Mouse (Mus musculus) MEL (cell line): ENCODE data around the gene Kcnd1. TPM values are rescaled to one million over a fixed set of nuclear protein-coding genes. Genes with fewer than 3 reads are reported as not detected.

Source experiments
- DNase-seq: peaks from one replicate; pipeline ENCODE4 v3.0.0; 2011; ENCODE audit warnings: low read depth, low spot score
- H3K27ac ChIP-seq: 2 replicates; pipeline ENCODE4 v1.5.1; 2012; ENCODE audit warnings: low read depth, mild to moderate bottlenecking, control low read depth, low read length, moderate library complexity; ENCODE audit not compliant: control insufficient read depth
- H3K27me3 ChIP-seq, 2 experiments: fragments of 150-350 bp in 1 of 2; sonication (generic) in 1 of 2; 2 replicates each; pipeline ENCODE4 v1.6.1; 2012; ENCODE audit warnings: low read length in 2 of 2, mild to moderate bottlenecking in 2 of 2, improper control_type of control experiment in 1 of 2, moderate library complexity in 1 of 2; ENCODE audit not compliant: insufficient read depth in 2 of 2, control insufficient read depth in 1 of 2
- H3K36me3 ChIP-seq, 2 experiments: 2 replicates each; pipeline ENCODE4 v1.6.1; 2012 to 2014; ENCODE audit warnings: low read length in 2 of 2, improper control_type of control experiment in 1 of 2, inconsistent platforms in 1 of 2, mild to moderate bottlenecking in 1 of 2; ENCODE audit not compliant: insufficient read depth in 2 of 2, control insufficient read depth in 1 of 2
- H3K4me1 ChIP-seq, 2 experiments: fragments of 150-350 bp in 1 of 2; sonication (generic) in 1 of 2; 2 replicates each; pipeline ENCODE4 v1.6.1; 2012; ENCODE audit warnings: low read length in 2 of 2, improper control_type of control experiment in 1 of 2, mild to moderate bottlenecking in 1 of 2; ENCODE audit not compliant: insufficient read depth in 2 of 2, control insufficient read depth in 1 of 2
- H3K4me3 ChIP-seq, 2 experiments: fragments of 150-350 bp in 1 of 2; sonication (generic) in 1 of 2; 2 replicates each; pipeline ENCODE4 v1.5.1; 2012; ENCODE audit warnings: low read depth in 2 of 2, low read length in 2 of 2, mild to moderate bottlenecking in 2 of 2, moderate library complexity in 2 of 2, control low read depth in 1 of 2, improper control_type of control experiment in 1 of 2; ENCODE audit not compliant: control insufficient read depth in 1 of 2, insufficient read depth in 1 of 2
- H3K79me2 ChIP-seq: 2 replicates; pipeline ENCODE4 v1.6.1; 2012; ENCODE audit warnings: mild to moderate bottlenecking, low read length, moderate library complexity; ENCODE audit not compliant: control insufficient read depth, poor library complexity, insufficient read depth
- H3K9ac ChIP-seq: 2 replicates; pipeline ENCODE4 v1.6.1; 2012; ENCODE audit warnings: low read depth, mild to moderate bottlenecking, control low read depth, low read length, moderate library complexity; ENCODE audit not compliant: control insufficient read depth, poor library complexity, severe bottlenecking
- H3K9me3 ChIP-seq: fragments of 150-350 bp; sonication (generic); replicated peaks from 2 replicates; pipeline ENCODE4 v1.6.1; 2012; ENCODE audit warnings: mild to moderate bottlenecking, low read length, improper control_type of control experiment, moderate library complexity; ENCODE audit not compliant: insufficient read depth
- CHD1 ChIP-seq: IDR thresholded peaks from 2 replicates; pipeline ENCODE4 v1.6.1; 2012; ENCODE audit warnings: low read depth, mild to moderate bottlenecking, inconsistent platforms, low read length, improper control_type of control experiment
- CHD2 ChIP-seq: IDR thresholded peaks from 2 replicates; pipeline ENCODE4 v1.6.1; 2011; ENCODE audit warnings: low read length, improper control_type of control experiment
- E2F4 ChIP-seq: IDR thresholded peaks from 2 replicates; pipeline ENCODE4 v1.6.1; 2011; ENCODE audit warnings: low read depth, low read length, improper control_type of control experiment, borderline replicate concordance
- EP300 ChIP-seq, 2 experiments: IDR thresholded peaks; 2 replicates each; pipeline ENCODE4 v1.6.1; 2011; ENCODE audit warnings: improper control_type of control experiment in 2 of 2, low read length in 2 of 2, low read depth in 1 of 2, mild to moderate bottlenecking in 1 of 2
- GABPA ChIP-seq: IDR thresholded peaks from 2 replicates; pipeline ENCODE4 v1.6.1; 2012; ENCODE audit warnings: low read depth, mild to moderate bottlenecking, inconsistent platforms, low read length, improper control_type of control experiment, moderate library complexity
- GATA1 ChIP-seq: IDR thresholded peaks from 2 replicates; pipeline ENCODE4 v1.6.1; 2011; ENCODE audit warnings: low read depth, low read length, improper control_type of control experiment
- HCFC1 ChIP-seq: IDR thresholded peaks from 2 replicates; pipeline ENCODE4 v1.6.1; 2012; ENCODE audit warnings: low read depth, mild to moderate bottlenecking, inconsistent platforms, low read length, improper control_type of control experiment, moderate library complexity
- KAT2A ChIP-seq: conservative IDR thresholded peaks from 2 replicates; pipeline ENCODE4 v1.6.1; 2012; ENCODE audit warnings: low read depth, low read length, improper control_type of control experiment, inconsistent platforms
- MAFK ChIP-seq: IDR thresholded peaks from 2 replicates; pipeline ENCODE4 v1.6.1; 2011; ENCODE audit warnings: low read depth, mild to moderate bottlenecking, low read length, improper control_type of control experiment, borderline replicate concordance
- MEF2A ChIP-seq: IDR thresholded peaks from 2 replicates; pipeline ENCODE4 v1.6.1; 2014; ENCODE audit warnings: low read depth, mild to moderate bottlenecking, inconsistent platforms, low read length, improper control_type of control experiment; ENCODE audit not compliant: poor library complexity, insufficient replicate concordance, severe bottlenecking; ENCODE audit errors: extremely low read depth
- MXI1 ChIP-seq: IDR thresholded peaks from 2 replicates; pipeline ENCODE4 v1.6.1; 2011; ENCODE audit warnings: mild to moderate bottlenecking, low read depth, low read length, improper control_type of control experiment
- MYC ChIP-seq: IDR thresholded peaks from 2 replicates; pipeline ENCODE4 v1.6.1; 2011; ENCODE audit warnings: low read depth, mild to moderate bottlenecking, low read length, improper control_type of control experiment, moderate library complexity
- NELFE ChIP-seq: IDR thresholded peaks from 2 replicates; pipeline ENCODE4 v1.6.1; 2011; ENCODE audit warnings: low read depth, low read length, improper control_type of control experiment
- NRF1 ChIP-seq: IDR thresholded peaks from 2 replicates; pipeline ENCODE4 v1.6.1; 2014; ENCODE audit warnings: low read depth, mild to moderate bottlenecking, inconsistent platforms, low read length, improper control_type of control experiment, moderate library complexity; ENCODE audit not compliant: poor library complexity, insufficient read depth, severe bottlenecking
- RAD21 ChIP-seq: IDR thresholded peaks from 2 replicates; pipeline ENCODE4 v1.6.1; 2011; ENCODE audit warnings: mild to moderate bottlenecking, low read depth, low read length, improper control_type of control experiment
- RCOR1 ChIP-seq: IDR thresholded peaks from 2 replicates; pipeline ENCODE4 v1.6.1; 2012; ENCODE audit warnings: low read depth, mild to moderate bottlenecking, inconsistent platforms, low read length, improper control_type of control experiment
- SMC3 ChIP-seq: IDR thresholded peaks from 2 replicates; pipeline ENCODE4 v1.6.1; 2011; ENCODE audit warnings: low read depth, low read length, improper control_type of control experiment
- TBP ChIP-seq: IDR thresholded peaks from 2 replicates; pipeline ENCODE4 v1.8.0; 2011; ENCODE audit warnings: low read depth, low read length, improper control_type of control experiment
- TCF12 ChIP-seq: IDR thresholded peaks from 2 replicates; pipeline ENCODE4 v1.6.1; 2014; ENCODE audit warnings: low read depth, mild to moderate bottlenecking, inconsistent platforms, low read length, improper control_type of control experiment, moderate library complexity
- UBTF ChIP-seq: IDR thresholded peaks from 2 replicates; pipeline ENCODE4 v1.6.1; 2012; ENCODE audit warnings: low read depth, mild to moderate bottlenecking, inconsistent platforms, low read length, improper control_type of control experiment, moderate library complexity, borderline replicate concordance; ENCODE audit not compliant: insufficient read depth
- USF2 ChIP-seq, 2 experiments: IDR thresholded peaks; 2 replicates each; pipeline ENCODE4 v1.6.1; 2011 to 2012; ENCODE audit warnings: improper control_type of control experiment in 2 of 2, low read length in 2 of 2, borderline replicate concordance in 1 of 2, inconsistent platforms in 1 of 2, low read depth in 1 of 2, mild to moderate bottlenecking in 1 of 2; ENCODE audit not compliant: insufficient read depth in 1 of 2
- ZC3H11A ChIP-seq: IDR thresholded peaks from 2 replicates; pipeline ENCODE4 v1.6.1; 2012; ENCODE audit warnings: low read depth, mild to moderate bottlenecking, inconsistent platforms, low read length, improper control_type of control experiment
- ZKSCAN1 ChIP-seq: IDR thresholded peaks from 2 replicates; pipeline ENCODE4 v1.6.1; 2012; ENCODE audit warnings: low read depth, mild to moderate bottlenecking, inconsistent platforms, low read length, improper control_type of control experiment, moderate library complexity
- ZMIZ1 ChIP-seq: IDR thresholded peaks from 2 replicates; pipeline ENCODE4 v1.6.1; 2012; ENCODE audit warnings: low read depth, mild to moderate bottlenecking, inconsistent platforms, low read length, improper control_type of control experiment, moderate library complexity
- polyA plus RNA-seq, 2 experiments: library from polyadenylated mRNA; stranded (reverse) in 1 of 2; unstranded in 1 of 2; fragments of >175 nt in 1 of 2; fragments of >200 nt in 1 of 2; gene quantifications; 2 replicates each; pipeline versions ENCODE4 v1.2.1 to v1.2.4; 2012; ENCODE audit warnings: low replicate concordance in 2 of 2, low read depth in 1 of 2; ENCODE audit not compliant: insufficient read length in 2 of 2, insufficient read depth in 1 of 2, missing spikeins in 1 of 2
- total RNA-seq: library from RNA; depleted of rRNA; stranded (reverse); fragments of 300-350 nt; gene quantifications from 2 replicates; pipeline ENCODE4 v1.2.3, GENCODE M21; 2012

The Kcnd1 gene
- total and polyA plus RNA-seq, 3 experiments, result 0.31 to 1.4 TPM; not detected in 1

DNA sequence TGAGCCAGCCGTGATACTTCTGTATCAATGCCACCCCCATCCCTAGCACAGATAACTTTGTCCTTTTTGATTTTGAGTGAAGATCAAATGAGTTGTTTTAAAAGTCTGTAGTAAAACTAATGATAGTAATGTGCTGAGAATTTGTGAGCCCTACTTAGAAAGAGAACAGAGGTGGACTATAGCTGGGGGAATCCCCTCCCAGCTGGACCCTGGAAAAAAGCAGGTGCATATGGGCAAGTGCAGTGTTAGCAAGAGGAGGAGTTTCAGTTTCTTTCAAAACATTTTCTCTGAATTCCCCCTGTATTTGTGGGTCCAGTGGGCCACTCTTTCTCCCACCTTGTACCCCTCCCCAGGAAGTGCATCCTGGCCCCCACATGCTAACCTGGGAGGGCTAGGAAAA, 41.1 kb downstream of the Kcnd1 start:
- Histone ChIP-seq H3K4me1 (no peaks in the 10 kb centered on the region), H3K9ac (no peak overlapping the region), H3K79me2 (peaks cover 25% of the 10 kb centered on the region), H3K36me3 (peaks cover 3 to 15% of the 10 kb centered on the region in 2 experiments; a peak in 2 of 4 replicates), H3K9me3 (no peaks in the 10 kb centered on the region), H3K4me3 (no peak overlapping the region), H3K27ac (no peak overlapping the region), H3K27me3 (no peaks in the 10 kb centered on the region)
- TF ChIP-seq NRF1 (no peak), TBP (no peak), RCOR1 (no peak), ZMIZ1 (no peak), ZC3H11A (no peak), MAFK (no peak), MEF2A (no peak), NELFE (no peak), E2F4 (no peak), RAD21 (no peak), ZKSCAN1 (no peak), GABPA (no peak), MYC (no peak), UBTF (no peak), GATA1 (no peak), HCFC1 (no peak), EP300 (IDR thresholded peaks at IDR 0.05; ENCODE audit: low read depth in 1 of 2, low read length in 2 of 2) (no peak)
- no peak for DNase-seq

DNA sequence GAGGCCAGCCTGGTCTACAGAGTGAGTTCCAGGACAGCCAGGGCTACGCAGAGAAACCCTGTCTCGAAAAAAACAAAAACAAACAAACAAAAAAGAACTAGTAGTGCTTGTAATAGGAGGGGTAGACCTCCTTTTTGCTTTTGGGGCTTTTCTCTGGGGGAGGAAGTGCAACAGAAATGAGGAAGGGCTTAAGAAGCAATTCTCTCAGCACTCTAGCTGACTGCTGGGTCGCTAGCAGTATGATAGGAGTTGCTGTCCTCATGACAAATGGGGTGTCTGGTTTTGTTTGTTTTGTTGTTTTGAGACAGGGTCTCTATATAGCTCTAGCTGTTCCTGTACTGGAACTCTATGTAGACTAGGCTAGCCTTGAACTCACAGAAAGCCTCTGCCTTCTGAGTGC, 42.5 kb downstream of the Kcnd1 start:
- TF ChIP-seq TCF12, result no peak
- no peak for TF ChIP-seq MEF2A
- TF ChIP-seq ZMIZ1, result no peak
- no peak for TF ChIP-seq ZC3H11A
- no peak for TF ChIP-seq RAD21
- no peak for TF ChIP-seq USF2 (IDR thresholded peaks at IDR 0.05; ENCODE audit: borderline replicate concordance in 1 of 2, insufficient read depth in 1 of 2, low read depth in 1 of 2, low read length in 2 of 2)
- no peak for TF ChIP-seq NELFE
- TF ChIP-seq UBTF, result no peak
- no peak for TF ChIP-seq KAT2A
- no peak for TF ChIP-seq E2F4
- no peak for TF ChIP-seq NRF1
- no peak for TF ChIP-seq CHD2
- TF ChIP-seq MAFK, result no peak
- TF ChIP-seq CHD1, result no peak
- TF ChIP-seq SMC3, result no peak
- no peak for TF ChIP-seq HCFC1
- no peak for TF ChIP-seq MXI1
- H3K27ac ChIP-seq, result no peak overlapping the region
- no peak overlapping the region for H3K9ac ChIP-seq
- H3K4me3 ChIP-seq, result no peak overlapping the region
- H3K27me3 ChIP-seq, result no peaks in the 10 kb centered on the region
- peaks cover 3 to 13% of the 10 kb centered on the region in 2 experiments; a peak in 2 of 4 replicates for H3K36me3 ChIP-seq
- DNase-seq, result peak; percentile 44
- H3K9me3 ChIP-seq, result no peaks in the 10 kb centered on the region
- H3K79me2 ChIP-seq, result peaks cover 22% of the 10 kb centered on the region
- H3K4me1 ChIP-seq, result no peaks in the 10 kb centered on the region
